Mouse (Mus musculus) cerebellum, postnatal 10 days (tissue): ENCODE results near the gene Tfr2.

Source experiments
- DNase-seq, 2 experiments: peaks; one replicate each; pipeline ENCODE4 v3.0.0; 2021; ENCODE audit warnings: mixed read lengths in 2 of 2

Tfr2 gene

GRCm38 (mm10) chr5:137628498-137629305, 59.1 kb downstream of the Tfr2 start, which contains the start of the genes Fbxo24, Lrch4 and Gm20605:
Gene Fbxo24, minus strand, starts transcription at chr5:137629002.
Gene Lrch4, plus strand, starts transcription at chr5:137629121.
Gene Gm20605, plus strand, starts transcription at chr5:137629175.
- DNase-seq: peak; percentile 100

DNA sequence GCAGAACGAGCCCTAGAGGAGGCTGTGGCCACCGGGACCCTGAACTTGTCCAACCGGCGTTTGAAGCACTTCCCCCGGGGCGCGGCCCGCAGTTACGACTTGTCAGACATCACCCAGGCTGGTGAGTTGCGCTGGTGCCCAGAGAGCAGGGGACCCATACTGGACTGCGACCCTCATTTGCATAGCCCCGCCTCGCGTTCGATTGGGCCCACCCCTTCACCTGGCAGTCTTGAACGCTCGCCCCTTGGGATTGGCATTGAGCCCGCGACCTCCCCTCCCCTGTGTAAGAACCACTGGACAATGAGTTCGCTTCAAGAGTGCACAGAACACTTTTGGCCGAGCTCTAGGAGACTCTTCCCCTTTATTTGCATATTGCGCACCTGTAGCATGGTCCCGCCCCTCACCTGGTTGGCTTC, 59.7 kb downstream of the Tfr2 start:
- peak; percentile 72 to 80 for DNase-seq

GRCm38 (mm10) chr5:137629906-137630545, 60.4 kb downstream of the Tfr2 start:
- no peak for DNase-seq

GRCm38 (mm10) chr5:137630602-137631001, 61.0 kb downstream of the Tfr2 start:
- DNase-seq: no peak

DNA sequence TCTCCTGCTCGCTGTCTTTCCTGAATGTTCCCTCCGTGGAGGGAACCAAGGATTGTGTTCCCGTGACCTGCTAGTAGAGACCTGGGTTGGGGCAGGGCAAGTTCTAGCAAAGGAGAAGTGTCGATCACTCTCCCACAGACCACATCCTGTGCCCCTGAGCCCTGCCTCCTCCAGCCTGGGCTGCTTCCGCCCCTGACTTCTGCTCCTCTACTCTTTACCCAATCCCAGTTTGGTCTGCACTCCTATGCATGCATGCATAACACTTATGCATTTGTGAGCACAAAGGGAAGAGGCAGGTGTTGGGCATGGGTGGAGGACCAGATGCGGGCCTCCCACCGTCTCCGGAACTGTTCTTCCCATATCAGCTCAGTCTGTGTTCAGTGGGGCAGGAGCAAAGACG, 61.5 kb downstream of the Tfr2 start:
- no peak for DNase-seq

GRCm38 (mm10) chr5:137631591-137631990, 62.0 kb downstream of the Tfr2 start:
- DNase-seq: no peak

DNA sequence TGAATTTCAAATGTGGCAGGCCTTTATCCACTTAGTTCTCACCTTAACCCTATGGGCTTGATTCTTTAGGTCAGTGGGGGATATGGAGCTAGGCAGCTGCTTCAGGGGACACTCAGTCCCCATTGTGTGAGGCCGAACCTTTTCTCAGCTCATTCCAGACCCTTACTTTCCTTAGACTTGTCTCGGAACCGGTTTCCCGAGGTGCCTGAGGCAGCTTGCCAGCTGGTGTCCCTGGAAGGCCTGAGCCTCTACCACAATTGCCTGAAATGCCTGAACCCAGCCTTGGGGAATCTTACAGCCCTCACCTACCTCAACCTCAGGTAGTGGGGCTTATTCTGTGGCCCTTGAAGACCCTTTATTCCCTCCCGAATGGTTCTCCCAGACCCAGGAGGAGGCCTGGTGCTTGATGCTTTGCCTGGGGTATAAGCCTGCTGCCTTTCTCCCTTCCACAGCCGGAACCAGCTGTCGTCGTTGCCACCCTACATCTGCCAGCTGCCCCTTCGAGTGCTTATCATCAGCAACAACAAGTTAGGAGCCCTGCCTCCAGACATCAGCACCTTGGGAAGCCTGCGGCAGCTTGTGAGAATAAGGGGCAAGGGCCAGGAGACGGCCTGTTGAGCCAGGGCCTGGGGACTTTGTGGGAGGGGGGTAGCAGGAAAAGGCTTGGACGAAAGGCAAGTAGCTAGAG, 63.9 kb downstream of the Tfr2 start:
- DNase-seq: no peak
